ENCODE assay signal across 8 mouse cellular contexts in genomic region chr4:136468553-136469327, GRCm38 (mm10). TPM values are rescaled to one million over a fixed set of nuclear protein-coding genes. Genes with fewer than 3 reads are reported as not detected.
DNase-seq lines count a peak whose midpoint lies in the region; ATAC-seq and TF ChIP-seq lines count a peak whose summit lies in the region.

No protein-coding gene starts in this region.

- no peaks in the 10 kb centered on the region for H3K36me3 ChIP-seq in forebrain, embryonic 14.5 days (ENCODE audit: control insufficient read depth, insufficient read depth, low read length)
- no peaks in the 10 kb centered on the region for H3K36me3 ChIP-seq in forebrain, embryonic 16.5 days (ENCODE audit: control insufficient read depth, insufficient read depth)
- no peaks in the 10 kb centered on the region for H3K36me3 ChIP-seq in ES-E14 (ENCODE audit: control insufficient read depth, insufficient read depth, low read length, poor library complexity, severe bottlenecking)
- H3K36me3 ChIP-seq in embryonic facial prominence, embryonic 10.5 days (replicated peaks): no peaks in the 10 kb centered on the region
- no peaks in the 10 kb centered on the region for H3K36me3 ChIP-seq in limb, embryonic 14.5 days (ENCODE audit: control insufficient read depth, insufficient read depth, low read length)

- no peak overlapping the region for H3K4me3 ChIP-seq in forebrain, embryonic 14.5 days (ENCODE audit: low read depth, low read length)
- no peak overlapping the region for H3K4me3 ChIP-seq in forebrain, embryonic 16.5 days (replicated peaks; ENCODE audit: low read length)
- H3K4me3 ChIP-seq in ES-E14 (ENCODE audit: insufficient read depth in 1 of 2, low read depth in 1 of 2, low read length in 2 of 2, poor library complexity in 1 of 2, severe bottlenecking in 1 of 2): peak overlapping the region; percentile 48 to 77
- peak overlapping the region; percentile 99 for H3K4me3 ChIP-seq in embryonic facial prominence, embryonic 10.5 days
- H3K4me3 ChIP-seq in limb, embryonic 14.5 days (replicated peaks; ENCODE audit: low read length): peak overlapping the region; percentile 93

- in situ Hi-C loops in ES-E14 (cut with MboI; ENCODE audit: low sequenced_read_pairs in 2 of 2, unreplicated experiment in 2 of 2): no loop called here

- no peaks in the 10 kb centered on the region for H3K9me3 ChIP-seq in forebrain, embryonic 14.5 days (replicated peaks; ENCODE audit: control insufficient read depth, low read length)
- no peaks in the 10 kb centered on the region for H3K9me3 ChIP-seq in forebrain, embryonic 16.5 days (ENCODE audit: control insufficient read depth, low read length)
- no peaks in the 10 kb centered on the region for H3K9me3 ChIP-seq in ES-E14 (ENCODE audit: control insufficient read depth, insufficient read depth, low read depth, low read length)
- H3K9me3 ChIP-seq in embryonic facial prominence, embryonic 10.5 days: no peaks in the 10 kb centered on the region
- H3K9me3 ChIP-seq in limb, embryonic 14.5 days (ENCODE audit: control insufficient read depth, low read length): no peaks in the 10 kb centered on the region

- no peak overlapping the region for H3K9ac ChIP-seq in forebrain, embryonic 14.5 days (ENCODE audit: low read length)
- no peak overlapping the region for H3K9ac ChIP-seq in forebrain, embryonic 16.5 days (replicated peaks; ENCODE audit: low read depth, low read length)
- H3K9ac ChIP-seq in ES-E14 (ENCODE audit: insufficient read depth, low read depth, low read length, poor library complexity, severe bottlenecking): peak overlapping the region; percentile 29; the same call in 1 of the 2 replicates
- H3K9ac ChIP-seq in limb, embryonic 14.5 days (ENCODE audit: low read depth, low read length, severe bottlenecking): no peak overlapping the region

- WGBS in forebrain, embryonic 14.5 days: 73% methylated on average over 14 of the region's 14 CpGs
- 73% methylated on average over 14 of the region's 14 CpGs for WGBS in forebrain, embryonic 16.5 days
- 71% methylated on average over 14 of the region's 14 CpGs for WGBS in embryonic facial prominence, embryonic 10.5 days
- WGBS in limb, embryonic 14.5 days: 78% methylated on average over 14 of the region's 14 CpGs

- H3K27ac ChIP-seq in forebrain, embryonic 14.5 days (ENCODE audit: low read depth, low read length): no peak overlapping the region
- no peak overlapping the region; the same call in 1 of the 2 replicates for H3K27ac ChIP-seq in forebrain, embryonic 16.5 days (ENCODE audit: low read length)
- peak overlapping the region; percentile 35; the same call in 1 of the 2 replicates for H3K27ac ChIP-seq in ES-E14 (ENCODE audit: insufficient read depth, low read depth, low read length, poor library complexity, severe bottlenecking)
- 0 out of 2 replicates have a peak overlapping the region, but pooled peaks have one; percentile 1 for H3K27ac ChIP-seq in embryonic facial prominence, embryonic 10.5 days (replicated peaks)
- no peak overlapping the region for H3K27ac ChIP-seq in limb, embryonic 14.5 days (replicated peaks; ENCODE audit: low read depth, low read length)

- peaks cover 14% of the 10 kb centered on the region for H3K4me1 ChIP-seq in forebrain, embryonic 14.5 days (ENCODE audit: control insufficient read depth, insufficient read depth, low read length)
- peaks cover 23% of the 10 kb centered on the region for H3K4me1 ChIP-seq in forebrain, embryonic 16.5 days (replicated peaks; ENCODE audit: control insufficient read depth, insufficient read depth, low read length)
- peaks cover 9 to 15% of the 10 kb centered on the region in 2 experiments; a peak in 3 of 4 replicates for H3K4me1 ChIP-seq in ES-E14 (ENCODE audit: control insufficient read depth in 2 of 2, insufficient read depth in 2 of 2, low read length in 2 of 2, poor library complexity in 1 of 2)
- H3K4me1 ChIP-seq in embryonic facial prominence, embryonic 10.5 days: peaks cover 38% of the 10 kb centered on the region
- peaks cover 30% of the 10 kb centered on the region for H3K4me1 ChIP-seq in limb, embryonic 14.5 days (ENCODE audit: control insufficient read depth, insufficient read depth, low read length)

- 0 out of 2 replicates have a peak, but pooled peaks have one; percentile 11 for ATAC-seq in forebrain, embryonic 14.5 days
- no peak for ATAC-seq in forebrain, embryonic 16.5 days
- peak; percentile 15 to 39; a peak in 1 of 4 replicates for ATAC-seq in hematopoietic stem cell, adult 5-6 weeks (replicated peaks in 1 of 2; ENCODE audit: insufficient read depth in 1 of 2, low FRiP score in 2 of 2, low TSS enrichment in 1 of 2, low read depth in 1 of 2, poor library complexity in 2 of 2, severe bottlenecking in 2 of 2)
- no peak for ATAC-seq in limb, embryonic 14.5 days (ENCODE audit: low FRiP score, low read depth)

- TF ChIP-seq POLR2A in limb, embryonic 14.5 days (IDR thresholded peaks at IDR 0.05; ENCODE audit: borderline replicate concordance, extremely low read depth, insufficient read depth, insufficient read length): no peak

- peak; percentile 30 for DNase-seq in forebrain, embryonic 14.5 days (ENCODE audit: low spot score)
- DNase-seq in ES-E14 (ENCODE audit: low read depth, low spot score): no peak
- no peak for DNase-seq in embryonic facial prominence, embryonic 10.5 days (ENCODE audit: low spot score)
- no peak for DNase-seq in limb, embryonic 14.5 days (ENCODE audit: low spot score)
- DNase-seq in right cerebral cortex, adult 2 months (ENCODE audit: low spot score in 2 of 2): peak; percentile 62 to 77
- no peak for DNase-seq in retina, postnatal 1 day

- H3K4me2 ChIP-seq in forebrain, embryonic 14.5 days (ENCODE audit: low read length): no peak overlapping the region
- no peak overlapping the region for H3K4me2 ChIP-seq in forebrain, embryonic 16.5 days (ENCODE audit: low read length)
- peak overlapping the region; percentile 63; the same call in 1 of the 2 replicates for H3K4me2 ChIP-seq in limb, embryonic 14.5 days (replicated peaks; ENCODE audit: low read depth, low read length, severe bottlenecking)

- H3K27me3 ChIP-seq in forebrain, embryonic 14.5 days (replicated peaks; ENCODE audit: control insufficient read depth, insufficient read depth, low read length): 0 out of 2 replicates have a peak, but pooled peaks cover 4% of the 10 kb centered on the region
- H3K27me3 ChIP-seq in forebrain, embryonic 16.5 days (replicated peaks; ENCODE audit: control insufficient read depth, insufficient read depth, low read length): 0 out of 2 replicates have a peak, but pooled peaks cover 7% of the 10 kb centered on the region
- H3K27me3 ChIP-seq in embryonic facial prominence, embryonic 10.5 days (replicated peaks; ENCODE audit: low read depth, poor library complexity, severe bottlenecking): peaks cover 27% of the 10 kb centered on the region
- H3K27me3 ChIP-seq in limb, embryonic 14.5 days (ENCODE audit: control insufficient read depth, insufficient read depth, low read length): peaks cover 3% of the 10 kb centered on the region; the same call in 1 of the 2 replicates

TF ChIP-seq in ES-E14, 5 proteins besides CTCF, POLR2A, EP300 and RAD21:
- TF ChIP-seq HCFC1 (IDR thresholded peaks at IDR 0.05; ENCODE audit: borderline replicate concordance, insufficient read depth, low read length): no peak
- TF ChIP-seq CHD2 (IDR thresholded peaks at IDR 0.05; ENCODE audit: low read depth, low read length): no peak
- TF ChIP-seq ZNF384 (IDR thresholded peaks at IDR 0.05; ENCODE audit: low read depth, low read length): no peak
- TF ChIP-seq ZC3H11A (IDR thresholded peaks at IDR 0.05; ENCODE audit: borderline replicate concordance, low read depth, low read length): no peak
TF ChIP-seq in ES-E14: peak in this region for 0.

RNA-seq across cellular contexts. Expression of gene Luzp1, which starts 0.8 kb away (rescaled TPM):
- polyA plus RNA-seq in forebrain, embryonic 14.5 days (2014; fragmentation: Nextera tagmentation; extraction: Ambion mirVana): 41.7 and 53.3 TPM in 2 replicates
- 51.5 and 60.3 TPM in 2 replicates for polyA plus RNA-seq in forebrain, embryonic 16.5 days (2015; fragmentation: Nextera tagmentation; extraction: Ambion mirVana)
- 34.6 and 41.0 TPM in 2 replicates for total RNA-seq in ES-E14 (2012; rRNA removed)
- 150 and 158 TPM in 2 replicates for polyA plus RNA-seq in embryonic facial prominence, embryonic 10.5 days (2016; fragmentation: Nextera tagmentation; extraction: Ambion mirVana)
- total RNA-seq in hematopoietic stem cell, adult 5-6 weeks (2017): 7.6 and 8.9 TPM in 2 replicates
- polyA plus RNA-seq in limb, embryonic 14.5 days (2012; rRNA removed): 20.1 and 21.8 TPM in 2 replicates
- polyA plus RNA-seq in limb, embryonic 14.5 days (2014; fragmentation: Nextera tagmentation; extraction: Ambion mirVana): 112 and 119 TPM in 2 replicates

RNA-seq across cellular contexts. Expression of gene 6030445D17Rik, which starts 6.7 kb away (rescaled TPM):
- polyA plus RNA-seq in forebrain, embryonic 14.5 days (2014; fragmentation: Nextera tagmentation; extraction: Ambion mirVana): 0.32 TPM in 1 of 2 replicates, not detected in the other
- 0.15 TPM in 1 of 2 replicates, not detected in the other for polyA plus RNA-seq in forebrain, embryonic 16.5 days (2015; fragmentation: Nextera tagmentation; extraction: Ambion mirVana)
- total RNA-seq in ES-E14 (2012; rRNA removed): 0.89 and 1.0 TPM in 2 replicates
- 0.14 TPM in 1 of 2 replicates, not detected in the other for polyA plus RNA-seq in embryonic facial prominence, embryonic 10.5 days (2016; fragmentation: Nextera tagmentation; extraction: Ambion mirVana)
- total RNA-seq in hematopoietic stem cell, adult 5-6 weeks (2017): 1.6 TPM in 1 of 2 replicates, not detected in the other
- polyA plus RNA-seq in limb, embryonic 14.5 days (2012; rRNA removed): 0.27 and 0.38 TPM in 2 replicates
- 0.26 and 0.48 TPM in 2 replicates for polyA plus RNA-seq in limb, embryonic 14.5 days (2014; fragmentation: Nextera tagmentation; extraction: Ambion mirVana)

RNA-seq across cellular contexts. Expression of gene Htr1d, which starts 45.4 kb away (rescaled TPM):
- 0.59 and 0.84 TPM in 2 replicates for polyA plus RNA-seq in forebrain, embryonic 14.5 days (2014; fragmentation: Nextera tagmentation; extraction: Ambion mirVana)
- polyA plus RNA-seq in forebrain, embryonic 16.5 days (2015; fragmentation: Nextera tagmentation; extraction: Ambion mirVana): 0.96 and 1.2 TPM in 2 replicates
- total RNA-seq in ES-E14 (2012; rRNA removed): 0.32 and 1.5 TPM in 2 replicates
- 0.16 TPM in 2 replicates for polyA plus RNA-seq in embryonic facial prominence, embryonic 10.5 days (2016; fragmentation: Nextera tagmentation; extraction: Ambion mirVana)
- not detected in 2 replicates for total RNA-seq in hematopoietic stem cell, adult 5-6 weeks (2017)
- 0.23 and 0.63 TPM in 2 replicates for polyA plus RNA-seq in limb, embryonic 14.5 days (2012; rRNA removed)
- 0.25 and 0.44 TPM in 2 replicates for polyA plus RNA-seq in limb, embryonic 14.5 days (2014; fragmentation: Nextera tagmentation; extraction: Ambion mirVana)

Comparison
In these comparisons a context has a peak if more than half of its experiments do, and no peak if none do; other contexts are left out.
1. ATAC-seq: peak in forebrain, embryonic 14.5 days (single experiment) and hematopoietic stem cell, adult 5-6 weeks (2 of 2); none in forebrain, embryonic 16.5 days (single experiment) and limb, embryonic 14.5 days (single experiment).
2. DNase-seq: peak in forebrain, embryonic 14.5 days (single experiment) and right cerebral cortex, adult 2 months (2 of 2); none in ES-E14 (single experiment), embryonic facial prominence, embryonic 10.5 days (single experiment), limb, embryonic 14.5 days (single experiment) and retina, postnatal 1 day (single experiment).
3. H3K27ac ChIP-seq: peak in ES-E14 (single experiment) and embryonic facial prominence, embryonic 10.5 days (single experiment); none in forebrain, embryonic 14.5 days (single experiment), forebrain, embryonic 16.5 days (single experiment) and limb, embryonic 14.5 days (single experiment).
4. H3K4me3 ChIP-seq: peak in ES-E14 (2 of 2), embryonic facial prominence, embryonic 10.5 days (single experiment) and limb, embryonic 14.5 days (single experiment); none in forebrain, embryonic 14.5 days (single experiment) and forebrain, embryonic 16.5 days (single experiment).